Mouse (Mus musculus): ENCODE data around the gene Rnf215. TPM values are rescaled to one million over a fixed set of nuclear protein-coding genes. Genes with fewer than 3 reads are reported as not detected.
"Not testable (repeated sequence)": the region's sequence is repeated elsewhere in the genome, so short reads cannot be mapped to it uniquely, and the experiment has no call there.

Gene Rnf215
- polyA plus RNA-seq, 1 experiment from 2014 or later = 45.9 TPM

DNA sequence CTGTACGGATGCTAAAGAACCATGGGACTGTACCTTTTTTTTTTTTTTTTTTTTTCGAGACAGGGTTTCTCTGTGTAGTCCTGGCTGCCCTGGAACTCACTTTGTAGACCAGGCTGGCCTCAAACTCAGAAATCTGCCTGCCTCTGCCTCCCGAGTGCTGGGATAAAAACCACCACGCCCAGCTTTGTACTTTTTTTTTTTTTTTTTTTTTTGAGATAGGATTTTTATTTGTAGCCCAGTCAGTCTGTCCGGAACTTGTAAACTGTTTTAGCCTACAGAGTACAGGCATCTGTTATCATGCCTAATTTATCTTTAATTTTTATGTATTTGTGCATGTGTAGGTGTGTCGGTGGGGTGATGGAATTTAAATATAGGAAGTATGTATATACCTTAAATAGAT lies 50.5 kb downstream of the Rnf215 start:
- ATAC-seq; H3K9me3 ChIP-seq; H3K27me3 ChIP-seq; H3K4me2 ChIP-seq (replicated peaks); H3K9ac ChIP-seq (replicated peaks); H3K4me3 ChIP-seq (replicated peaks); H3K27ac ChIP-seq: not testable (repeated sequence)
- peaks cover 32% of the 10 kb centered on the region for H3K36me3 ChIP-seq
- H3K4me1 ChIP-seq (replicated peaks) = peaks cover 14% of the 10 kb centered on the region
- 88% methylated on average over 6 of the region's 6 CpGs for WGBS

DNA sequence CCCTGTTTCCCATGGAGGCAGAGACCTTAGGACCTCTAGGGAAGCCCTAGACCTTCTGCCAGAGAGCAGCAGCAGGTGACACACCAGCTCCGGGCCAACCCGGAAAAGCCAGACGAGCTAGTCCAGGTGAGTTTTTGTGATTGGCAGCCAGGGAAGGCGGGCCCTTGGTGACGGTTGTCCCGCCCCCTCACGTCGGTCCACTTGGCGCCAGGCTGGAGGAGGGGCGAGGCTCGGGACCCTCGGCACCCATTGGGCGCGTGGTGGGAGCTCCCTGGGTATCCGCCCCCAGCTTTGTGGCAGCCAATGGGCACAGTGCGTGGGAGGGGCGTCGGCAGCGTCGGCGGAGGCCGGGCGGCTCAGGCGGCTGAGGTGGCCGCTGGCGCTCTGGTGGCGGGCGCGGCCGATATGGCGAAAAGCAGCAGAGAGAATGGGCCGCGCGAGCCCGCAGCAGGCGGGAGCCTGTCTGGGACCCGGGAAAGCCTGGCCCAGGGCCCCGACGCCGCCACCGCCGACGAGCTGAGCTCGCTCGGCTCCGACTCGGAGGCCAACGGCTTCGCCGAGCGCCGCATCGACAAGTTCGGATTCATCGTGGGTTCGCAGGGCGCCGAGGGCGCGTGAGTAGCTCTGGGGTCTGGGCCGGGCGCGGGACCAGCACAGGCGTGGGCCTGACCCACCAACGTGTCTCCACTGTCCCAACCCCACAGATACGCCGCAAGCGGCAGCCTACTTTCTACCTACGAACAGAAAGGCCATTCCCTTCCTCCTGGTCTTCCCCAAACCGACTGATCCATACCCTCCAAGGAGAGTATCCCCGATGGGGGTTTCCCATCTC lies 51.7 kb downstream of the Rnf215 start, which contains the start of gene Tbc1d10a:
Tbc1d10a (plus strand) TSS at position 304 of the 832 bp plus-strand sequence.
- Histone ChIP-seq H3K27ac (peak within 1 kb of the TSS; percentile 64; the same call in 1 of the 2 replicates), H3K9me3 (no peaks in the 10 kb centered on the region), H3K36me3 (peaks cover 19% of the 10 kb centered on the region), H3K4me1 (replicated peaks) (peaks cover 14% of the 10 kb centered on the region), H3K27me3 (no peaks in the 10 kb centered on the region), H3K4me3 (replicated peaks) (peak within 1 kb of the TSS; percentile 83), H3K9ac (replicated peaks) (peak within 1 kb of the TSS; percentile 95), H3K4me2 (replicated peaks) (peak within 1 kb of the TSS; percentile 87)
- peak; percentile 100 for ATAC-seq
- under 1% methylated on average over 70 of the region's 71 CpGs for WGBS

DNA sequence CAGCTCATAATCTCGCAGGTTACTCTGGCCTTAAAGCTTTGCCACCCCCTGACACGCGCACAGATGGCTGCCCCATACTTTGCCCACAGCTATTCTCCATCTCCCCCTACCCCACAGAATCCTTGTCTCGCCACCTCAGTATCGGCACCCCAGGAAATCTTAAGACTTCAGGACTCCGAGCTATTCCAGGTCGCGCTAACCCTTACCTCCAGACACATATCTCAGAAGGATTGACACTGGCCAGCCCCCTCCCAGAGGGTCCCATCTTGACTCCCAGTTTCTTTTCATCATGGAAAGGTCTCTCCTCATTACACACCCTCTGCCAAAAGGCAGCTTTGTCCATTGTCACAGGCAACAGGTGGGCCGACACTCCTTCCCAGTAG lies 52.3 kb downstream of the Rnf215 start:
- peaks cover 14% of the 10 kb centered on the region for H3K4me1 ChIP-seq (replicated peaks)
- no peaks in the 10 kb centered on the region for H3K27me3 ChIP-seq
- H3K9me3 ChIP-seq = no peaks in the 10 kb centered on the region
- no peak; the same call in 1 of the 2 replicates for ATAC-seq
- peaks cover 14% of the 10 kb centered on the region for H3K36me3 ChIP-seq
- WGBS = 14% methylated on average over 9 of the region's 9 CpGs
- peak overlapping the region; percentile 95 for H3K9ac ChIP-seq (replicated peaks)
- no peak overlapping the region for H3K27ac ChIP-seq
- H3K4me2 ChIP-seq (replicated peaks) = peak overlapping the region; percentile 87
- H3K4me3 ChIP-seq (replicated peaks) = peak overlapping the region; percentile 83

DNA sequence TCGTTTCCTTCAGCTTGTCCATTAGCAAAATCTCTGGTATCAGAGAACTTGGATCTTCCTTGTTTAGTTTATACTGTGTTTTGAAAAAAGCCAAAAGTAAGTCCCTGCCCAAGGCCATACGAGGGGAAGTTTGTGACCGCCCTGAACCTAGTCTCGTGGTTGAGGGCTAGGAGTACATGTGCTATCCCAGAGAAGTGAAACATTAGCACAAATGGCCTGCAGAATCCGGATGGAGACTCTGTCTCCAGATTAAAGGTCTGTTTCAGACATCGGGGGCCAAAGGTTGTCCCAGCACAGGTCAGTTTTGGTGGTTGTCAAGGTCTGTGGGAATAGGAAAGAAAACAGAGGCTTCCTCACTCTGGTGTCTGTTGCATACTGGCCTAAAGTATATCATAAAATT lies 54.2 kb downstream of the Rnf215 start:
- H3K9ac ChIP-seq (replicated peaks) = no peak overlapping the region
- no peaks in the 10 kb centered on the region for H3K9me3 ChIP-seq
- H3K36me3 ChIP-seq = no peaks in the 10 kb centered on the region
- H3K4me2 ChIP-seq (replicated peaks) = no peak overlapping the region
- no peaks in the 10 kb centered on the region for H3K27me3 ChIP-seq
- H3K27ac ChIP-seq = no peak overlapping the region
- 91% methylated on average over 6 of the region's 6 CpGs for WGBS
- no peak for ATAC-seq
- peaks cover 14% of the 10 kb centered on the region for H3K4me1 ChIP-seq (replicated peaks)
- H3K4me3 ChIP-seq (replicated peaks) = no peak overlapping the region

DNA sequence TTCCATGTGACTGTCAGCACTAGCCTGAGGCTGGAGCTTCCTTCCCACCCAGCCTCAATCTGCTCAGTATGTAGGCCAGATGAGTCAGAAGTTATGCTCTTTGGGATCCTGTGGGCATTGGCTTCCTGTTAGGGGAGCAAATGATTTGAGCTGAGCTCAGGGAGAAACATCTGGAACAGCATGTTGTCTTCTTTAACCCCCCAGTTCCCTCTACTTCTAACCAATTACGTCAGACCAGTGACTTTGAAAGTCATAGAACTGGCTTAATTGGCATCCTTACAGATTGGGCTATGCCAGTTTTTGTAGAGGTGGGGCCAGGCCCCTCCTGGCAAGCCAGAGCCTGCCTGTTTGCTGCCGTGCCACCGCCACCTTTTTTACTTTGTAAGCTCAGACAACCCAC lies 55.7 kb downstream of the Rnf215 start:
- Histone ChIP-seq H3K4me2 (replicated peaks) (no peak overlapping the region), H3K27ac (no peak overlapping the region), H3K4me3 (replicated peaks) (no peak overlapping the region), H3K9ac (replicated peaks) (no peak overlapping the region), H3K36me3 (no peaks in the 10 kb centered on the region), H3K4me1 (replicated peaks) (peaks cover 14% of the 10 kb centered on the region), H3K27me3 (no peaks in the 10 kb centered on the region), H3K9me3 (no peaks in the 10 kb centered on the region)
- ATAC-seq = no peak
- 82% methylated on average over 3 of the region's 3 CpGs for WGBS

Small RNAs within 50 kb of the gene (microRNA-seq; reads per million reads assigned to microRNA genes)
- gene Mir3060 = 3.9 reads per million, percentile 16 among the genes with 10 or more reads in this experiment

Other genes starting within 250 kb of the Rnf215 start
- 0.54 and 0.67 TPM in 2 replicates for gene 4921536K21Rik, start 240.1 kb upstream of the Rnf215 start, polyA plus RNA-seq (2015; fragmentation: Nextera tagmentation; extraction: Ambion mirVana)
- gene Dusp18, start 240.0 kb upstream of the Rnf215 start, polyA plus RNA-seq (2015; fragmentation: Nextera tagmentation; extraction: Ambion mirVana) = 39.2 and 39.8 TPM in 2 replicates
- 10.3 TPM in 2 replicates for gene Slc35e4, start 220.5 kb upstream of the Rnf215 start, polyA plus RNA-seq (2015; fragmentation: Nextera tagmentation; extraction: Ambion mirVana)
- 16.6 and 20.3 TPM in 2 replicates for gene Tcn2, start 203.0 kb upstream of the Rnf215 start, polyA plus RNA-seq (2015; fragmentation: Nextera tagmentation; extraction: Ambion mirVana)
- 67.5 and 70.2 TPM in 2 replicates for gene Pes1, start 171.2 kb upstream of the Rnf215 start, polyA plus RNA-seq (2015; fragmentation: Nextera tagmentation; extraction: Ambion mirVana)
- gene 4930556J24Rik, start 158.4 kb upstream of the Rnf215 start, polyA plus RNA-seq (2015; fragmentation: Nextera tagmentation; extraction: Ambion mirVana) = 0.13 TPM in 1 of 2 replicates, not detected in the other
- gene Gal3st1, start 151.6 kb upstream of the Rnf215 start, polyA plus RNA-seq (2015; fragmentation: Nextera tagmentation; extraction: Ambion mirVana) = 1.4 and 1.5 TPM in 2 replicates
- gene Sec14l4, start 103.7 kb upstream of the Rnf215 start, polyA plus RNA-seq (2015; fragmentation: Nextera tagmentation; extraction: Ambion mirVana) = not detected in 2 replicates
- gene Sec14l3, start 70.4 kb upstream of the Rnf215 start, polyA plus RNA-seq (2015; fragmentation: Nextera tagmentation; extraction: Ambion mirVana) = 0.26 TPM in 1 of 2 replicates, not detected in the other
- gene Mtfp1, start 39.8 kb upstream of the Rnf215 start, polyA plus RNA-seq (2015; fragmentation: Nextera tagmentation; extraction: Ambion mirVana) = 4.9 and 6.6 TPM in 2 replicates
- gene Sec14l2, start 11.8 kb upstream of the Rnf215 start, polyA plus RNA-seq (2015; fragmentation: Nextera tagmentation; extraction: Ambion mirVana) = 2.3 and 3.2 TPM in 2 replicates
- gene Ccdc157, start 25.1 kb downstream of the Rnf215 start, polyA plus RNA-seq (2015; fragmentation: Nextera tagmentation; extraction: Ambion mirVana) = 6.8 and 8.1 TPM in 2 replicates
- 65.8 and 66.7 TPM in 2 replicates for gene Sf3a1, start 25.1 kb downstream of the Rnf215 start, polyA plus RNA-seq (2015; fragmentation: Nextera tagmentation; extraction: Ambion mirVana)
- gene Tbc1d10a, start 51.6 kb downstream of the Rnf215 start, polyA plus RNA-seq (2015; fragmentation: Nextera tagmentation; extraction: Ambion mirVana) = 24.2 and 24.6 TPM in 2 replicates
- gene Castor1, start 83.0 kb downstream of the Rnf215 start, polyA plus RNA-seq (2015; fragmentation: Nextera tagmentation; extraction: Ambion mirVana) = 1.5 and 1.6 TPM in 2 replicates
- gene Osm, start 101.2 kb downstream of the Rnf215 start, polyA plus RNA-seq (2015; fragmentation: Nextera tagmentation; extraction: Ambion mirVana) = 0.12 TPM in 1 of 2 replicates, not detected in the other
- 0.19 TPM in 1 of 2 replicates, not detected in the other for gene Lif, start 122.4 kb downstream of the Rnf215 start, polyA plus RNA-seq (2015; fragmentation: Nextera tagmentation; extraction: Ambion mirVana)

Measured in midbrain, embryonic 13.5 days (tissue).